Mouse (Mus musculus): ENCODE measurements around the gene Rap1gap2. TPM values are rescaled to one million over a fixed set of nuclear protein-coding genes. Genes with fewer than 3 reads are reported as not detected.

The Rap1gap2 gene
- polyA plus RNA-seq, 1 experiment: 21.4 TPM

- 40% methylated on average over 5 of the region's 5 CpGs for WGBS
- DNase-seq (ENCODE audit: low read depth, low spot score): no peak
These were observed 60.1 kb downstream of the Rap1gap2 start for GRCm38 (mm10) chr11:74550615-74551102.

GRCm38 (mm10) chr11:74548781-74549382 is 61.8 kb downstream of the Rap1gap2 start:
- DNase-seq (ENCODE audit: low read depth, low spot score): no peak
- 53% methylated on average over 7 of the region's 7 CpGs for WGBS

GRCm38 (mm10) chr11:74546933-74547694 is 63.6 kb downstream of the Rap1gap2 start:
- DNase-seq (ENCODE audit: low read depth, low spot score): no peak
- 6% methylated on average over 16 of the region's 16 CpGs for WGBS

GRCm38 (mm10) chr11:74546165-74546564 is 64.5 kb downstream of the Rap1gap2 start:
- DNase-seq (ENCODE audit: low read depth, low spot score): no peak
- WGBS: 33% methylated on average over 4 of the region's 4 CpGs

- DNase-seq (ENCODE audit: low read depth, low spot score): no peak
- WGBS: 92% methylated on average over 2 of the region's 2 CpGs
These were observed 65.2 kb downstream of the Rap1gap2 start for GRCm38 (mm10) chr11:74545560-74545959.

GRCm38 (mm10) chr11:74537352-74537751 is 73.4 kb downstream of the Rap1gap2 start:
- 88% methylated on average over 4 of the region's 4 CpGs for WGBS
- no peak for DNase-seq (ENCODE audit: low read depth, low spot score)

- no peak for DNase-seq (ENCODE audit: low read depth, low spot score)
- 17% methylated on average over 14 of the region's 14 CpGs for WGBS
These were observed 74.4 kb downstream of the Rap1gap2 start for GRCm38 (mm10) chr11:74536140-74536842.

GRCm38 (mm10) chr11:74534380-74534779 is 76.3 kb downstream of the Rap1gap2 start:
- 91% methylated on average over 7 of the region's 7 CpGs for WGBS
- no peak for DNase-seq (ENCODE audit: low read depth, low spot score)

GRCm38 (mm10) chr11:74533050-74533449 is 77.7 kb downstream of the Rap1gap2 start:
- WGBS: 89% methylated on average over 2 of the region's 2 CpGs
- DNase-seq (ENCODE audit: low read depth, low spot score): no peak

GRCm38 (mm10) chr11:74532401-74532800 is 78.3 kb downstream of the Rap1gap2 start:
- no peak for DNase-seq (ENCODE audit: low read depth, low spot score)
- WGBS: 79% methylated on average over 4 of the region's 4 CpGs

- 42% methylated on average over 3 of the region's 3 CpGs for WGBS
- no peak for DNase-seq (ENCODE audit: low read depth, low spot score)
These were observed 79.0 kb downstream of the Rap1gap2 start for GRCm38 (mm10) chr11:74531725-74532124.

- 75% methylated on average over 4 of the region's 4 CpGs for WGBS
- no peak for DNase-seq (ENCODE audit: low read depth, low spot score)
These were observed 80.9 kb downstream of the Rap1gap2 start for GRCm38 (mm10) chr11:74529803-74530202.

GRCm38 (mm10) chr11:74527555-74527954 is 83.2 kb downstream of the Rap1gap2 start:
- 64% methylated on average over 7 of the region's 7 CpGs for WGBS

GRCm38 (mm10) chr11:74526180-74527158 is 84.2 kb downstream of the Rap1gap2 start:
- DNase-seq (ENCODE audit: low read depth, low spot score): no peak
- WGBS: 8% methylated on average over 18 of the region's 18 CpGs

More at GRCm38 (mm10) chr11:74527555-74527954, 83.2 kb downstream of the Rap1gap2 start:
- no peak for DNase-seq (ENCODE audit: low read depth, low spot score)

- DNase-seq (ENCODE audit: low read depth, low spot score): no peak
- WGBS: 38% methylated on average over 9 of the region's 9 CpGs
These were observed 85.1 kb downstream of the Rap1gap2 start for GRCm38 (mm10) chr11:74525605-74526004.

- 86% methylated on average over 7 of the region's 7 CpGs for WGBS
- no peak for DNase-seq (ENCODE audit: low read depth, low spot score)
These were observed 85.5 kb downstream of the Rap1gap2 start for GRCm38 (mm10) chr11:74525205-74525604.

- WGBS: 67% methylated on average over 9 of the region's 9 CpGs
- no peak for DNase-seq (ENCODE audit: low read depth, low spot score)
These were observed 86.4 kb downstream of the Rap1gap2 start for GRCm38 (mm10) chr11:74524050-74524965.

- no peak for DNase-seq (ENCODE audit: low read depth, low spot score)
- WGBS: 16% methylated on average over 30 of the region's 30 CpGs
These were observed 87.3 kb downstream of the Rap1gap2 start for GRCm38 (mm10) chr11:74523210-74523951.

All from large intestine, adult 2 months (tissue).